Mouse (Mus musculus) lung, postnatal 0 days (tissue): ENCODE data around the gene Sobp.

Source experiments
- CTCF ChIP-seq: IDR thresholded peaks from 2 replicates; pipeline ENCODE4 v1.5.1; 2016; ENCODE audit warnings: antibody characterized with exemption, mild to moderate bottlenecking
- EP300 ChIP-seq: IDR thresholded peaks from 2 replicates; pipeline ENCODE4 v1.6.1; 2016; ENCODE audit warnings: antibody characterized with exemption, mild to moderate bottlenecking, control low read depth

DNA sequence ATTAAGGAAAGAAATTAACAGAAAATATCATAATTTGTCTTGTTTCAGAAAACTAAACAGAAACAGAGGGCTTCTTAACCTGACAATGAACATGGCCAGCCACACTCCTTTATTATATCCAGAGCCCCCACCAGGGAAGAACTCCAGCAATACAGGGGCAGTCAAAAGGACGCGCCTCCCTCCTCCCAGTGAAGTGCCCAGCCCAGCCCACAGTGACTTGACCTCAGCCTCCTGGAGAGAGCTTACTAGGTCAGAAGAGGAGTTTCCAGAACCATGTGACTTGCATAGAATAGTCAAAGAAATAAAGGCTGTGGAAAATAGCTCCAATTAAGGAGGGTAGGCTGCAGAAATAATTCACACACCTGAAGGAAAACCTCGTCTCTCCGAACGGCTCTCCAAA, 73.8 kb downstream of the Sobp start:
- no peak for TF ChIP-seq CTCF
- no peak for TF ChIP-seq EP300
